Mouse (Mus musculus): ENCODE results near the gene Cdx4. TPM values are rescaled to one million over a fixed set of nuclear protein-coding genes. Genes with fewer than 3 reads are reported as not detected.

Gene Cdx4
- polyA plus RNA-seq, 1 experiment from 2014 or later: not detected

Other genes starting within 250 kb of the Cdx4 start
- gene Nap1l2, start 134.8 kb upstream of the Cdx4 start, polyA plus RNA-seq (2015; fragmentation: Nextera tagmentation; extraction: Ambion mirVana): 0.85 and 1.0 TPM in 2 replicates
- gene Chic1, start 35.1 kb downstream of the Cdx4 start, polyA plus RNA-seq (2015; fragmentation: Nextera tagmentation; extraction: Ambion mirVana): 2.3 and 2.9 TPM in 2 replicates
- 0.31 TPM in 1 of 2 replicates, not detected in the other for gene Tsx, start 93.1 kb downstream of the Cdx4 start, polyA plus RNA-seq (2015; fragmentation: Nextera tagmentation; extraction: Ambion mirVana)
- gene Gm26992, start 100.6 kb downstream of the Cdx4 start, polyA plus RNA-seq (2015; fragmentation: Nextera tagmentation; extraction: Ambion mirVana): not detected in 2 replicates